Mouse (Mus musculus) lung, postnatal 0 days (tissue): ENCODE measurements around the gene Avpr2. TPM values are rescaled to one million over a fixed set of nuclear protein-coding genes. Genes with fewer than 3 reads are reported as not detected.

ENCODE experiments used
- ATAC-seq: fragments of 200-750 bp; cut with Nextera tagmentation; 2 replicates; pipeline ENCODE4 v1.8.0; 2017; ENCODE audit warnings: moderate library complexity
- DNase-seq: peaks from one replicate; pipeline ENCODE4 v3.0.0-alpha.2; 2016; ENCODE audit warnings: low spot score
- H3K27ac ChIP-seq: fragments of 300-500 bp; sonication (generic); 2 replicates; pipeline ENCODE4 v1.5.1; 2014; ENCODE audit warnings: antibody characterized with exemption, mild to moderate bottlenecking, low read length, mixed read lengths
- H3K27me3 ChIP-seq: fragments of 300-500 bp; sonication (generic); replicated peaks from 2 replicates; pipeline ENCODE4 v1.6.1; 2014; ENCODE audit warnings: low read length, mixed read lengths; ENCODE audit not compliant: insufficient read depth
- H3K36me3 ChIP-seq: fragments of 300-500 bp; sonication (generic); 2 replicates; pipeline ENCODE4 v1.6.1; 2014; ENCODE audit warnings: low read length, mixed read lengths; ENCODE audit not compliant: insufficient read depth
- H3K4me1 ChIP-seq: fragments of 300-500 bp; sonication (generic); 2 replicates; pipeline ENCODE4 v1.6.1; 2014; ENCODE audit warnings: antibody characterized with exemption, low read depth, low read length, mixed read lengths; ENCODE audit not compliant: insufficient read depth
- H3K4me2 ChIP-seq: fragments of 300-500 bp; sonication (generic); replicated peaks from 2 replicates; pipeline ENCODE4 v1.6.1; 2014; ENCODE audit warnings: low read depth, mild to moderate bottlenecking, low read length, moderate library complexity, mixed read lengths
- H3K4me3 ChIP-seq: fragments of 300-500 bp; sonication (generic); 2 replicates; pipeline ENCODE4 v1.5.1; 2014; ENCODE audit warnings: low read depth, low read length
- H3K9ac ChIP-seq: fragments of 300-500 bp; sonication (generic); replicated peaks from 2 replicates; pipeline ENCODE4 v1.6.1; 2014; ENCODE audit warnings: low read depth, mild to moderate bottlenecking
- H3K9me3 ChIP-seq: fragments of 300-500 bp; sonication (generic); 2 replicates; pipeline ENCODE4 v1.6.1; 2016; ENCODE audit warnings: low read length, mixed read lengths
- CTCF ChIP-seq: IDR thresholded peaks from 2 replicates; pipeline ENCODE4 v1.5.1; 2016; ENCODE audit warnings: antibody characterized with exemption, mild to moderate bottlenecking
- EP300 ChIP-seq: IDR thresholded peaks from 2 replicates; pipeline ENCODE4 v1.6.1; 2016; ENCODE audit warnings: antibody characterized with exemption, mild to moderate bottlenecking, control low read depth
- WGBS: fragments of 180-500 bp; shearing (Covaris S2); extraction: QIAGEN DNeasy Blood & Tissue Kit; methylation state at CpG from one replicate; pipeline ENCODE4 v1.1.7; 2014; 5-methylcytosine and 5-hydroxymethylcytosine counted together
- polyA plus RNA-seq: library from polyadenylated mRNA; unstranded; fragments of >200 nt; fragmentation: Nextera tagmentation; extraction: Ambion mirVana; gene quantifications from 2 replicates; pipeline ENCODE4 v1.2.1, GENCODE M21; 2015

Avpr2 gene
- polyA plus RNA-seq, 1 experiment from 2014 or later: 0.08 TPM

DNA sequence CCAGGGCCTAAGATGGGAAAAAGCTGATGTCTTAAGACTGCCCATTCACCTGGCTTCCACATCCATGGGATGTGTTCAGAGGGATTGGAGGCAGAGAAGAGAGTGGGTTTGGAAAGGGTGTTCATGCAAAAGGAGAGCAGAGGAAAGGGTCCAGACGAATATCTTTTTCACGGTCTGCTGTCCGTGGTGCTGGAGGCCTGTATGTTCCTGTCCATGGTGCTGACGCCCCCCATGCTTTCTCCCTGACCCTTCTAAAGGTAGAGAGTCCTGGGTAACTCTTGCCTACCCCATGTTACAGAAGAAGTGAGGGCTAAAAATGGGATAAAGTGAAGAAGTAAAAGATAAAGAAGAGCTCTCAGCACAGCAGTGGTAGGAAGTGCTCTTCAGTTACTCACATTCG lies 22.6 kb upstream of the Avpr2 start:
- Histone ChIP-seq H3K9me3 (no peaks in the 10 kb centered on the region), H3K27ac (no peak overlapping the region), H3K36me3 (no peaks in the 10 kb centered on the region), H3K4me1 (no peaks in the 10 kb centered on the region), H3K9ac (no peak overlapping the region), H3K27me3 (no peaks in the 10 kb centered on the region), H3K4me3 (no peak overlapping the region), H3K4me2 (no peak overlapping the region)
- ATAC-seq: no peak
- no peak for TF ChIP-seq CTCF
- WGBS: 16% methylated on average over 5 of the region's 5 CpGs
- DNase-seq: peak; percentile 11

DNA sequence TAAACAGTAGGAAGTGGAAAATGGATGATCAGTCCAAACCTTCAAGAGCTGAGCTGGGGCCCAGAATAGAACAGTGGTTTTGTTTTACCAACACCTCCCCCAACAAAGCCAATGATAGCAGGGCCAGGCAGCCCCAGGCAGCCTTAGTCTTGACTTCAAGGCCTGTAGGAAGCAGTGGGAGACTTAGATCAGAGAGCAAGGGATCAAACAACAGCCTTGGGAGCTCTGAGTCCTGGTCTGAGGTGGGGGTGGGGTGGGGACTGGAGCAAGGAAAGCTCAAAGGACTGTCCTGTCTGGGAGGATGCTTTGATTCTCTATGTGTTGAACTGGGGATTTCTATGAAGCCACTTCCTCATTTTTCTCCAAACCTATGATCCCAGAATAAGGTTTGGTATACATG lies 20.4 kb upstream of the Avpr2 start:
- no peak overlapping the region for H3K9ac ChIP-seq
- ATAC-seq (no peak), DNase-seq (no peak)
- TF ChIP-seq EP300: no peak
- TF ChIP-seq CTCF: no peak
- no peaks in the 10 kb centered on the region for H3K4me1 ChIP-seq
- no peaks in the 10 kb centered on the region for H3K9me3 ChIP-seq
- H3K27me3 ChIP-seq: no peaks in the 10 kb centered on the region
- H3K36me3 ChIP-seq: no peaks in the 10 kb centered on the region
- no peak overlapping the region for H3K4me2 ChIP-seq
- H3K4me3 ChIP-seq: no peak overlapping the region
- H3K27ac ChIP-seq: no peak overlapping the region

DNA sequence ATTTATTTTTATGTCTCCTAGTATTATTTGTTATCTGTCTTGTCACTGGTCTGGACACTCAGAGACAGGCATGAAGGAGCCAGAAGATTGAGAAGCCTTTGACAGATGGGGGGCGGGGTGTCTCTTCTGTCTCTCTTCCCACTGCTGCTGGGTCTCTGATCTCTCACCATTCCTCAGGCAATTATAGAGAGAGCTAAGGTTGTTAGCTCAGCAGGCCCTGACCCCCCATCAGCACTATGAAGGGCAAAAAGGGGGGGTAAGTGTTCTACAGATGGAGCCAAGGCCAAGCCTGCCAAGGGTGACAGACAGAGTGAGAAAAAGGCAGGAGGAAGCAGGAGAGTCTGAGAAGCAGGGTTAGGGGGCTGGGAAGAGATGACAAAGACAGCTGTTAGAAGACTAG lies 19.9 kb upstream of the Avpr2 start:
- ATAC-seq (no peak), DNase-seq (no peak)
- Histone ChIP-seq H3K9me3 (no peaks in the 10 kb centered on the region), H3K27me3 (no peaks in the 10 kb centered on the region), H3K4me3 (no peak overlapping the region), H3K27ac (no peak overlapping the region), H3K4me1 (no peaks in the 10 kb centered on the region), H3K9ac (no peak overlapping the region), H3K36me3 (no peaks in the 10 kb centered on the region), H3K4me2 (no peak overlapping the region)
- TF ChIP-seq CTCF (no peak), EP300 (no peak)
- WGBS: 27% methylated on average over 1 of the region's 1 CpGs

DNA sequence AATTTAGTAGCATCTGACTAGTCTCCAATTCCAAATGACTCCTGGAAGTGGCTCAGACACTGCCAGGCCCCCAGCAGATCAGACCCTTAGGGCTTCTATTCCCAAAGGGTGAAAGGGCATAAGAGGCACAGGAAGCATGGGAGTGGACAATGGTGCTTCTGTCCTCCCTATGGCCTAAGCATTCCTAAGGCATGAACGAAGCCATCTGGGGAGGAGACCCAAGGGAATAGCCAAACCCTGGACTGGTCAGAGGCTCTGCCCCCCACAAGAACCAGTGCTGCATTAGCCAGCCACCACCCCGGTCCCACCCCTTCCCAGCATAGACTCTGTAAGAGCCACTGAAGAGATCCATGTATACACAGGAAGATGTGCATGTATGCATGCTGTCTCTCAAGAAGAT lies 16.0 kb upstream of the Avpr2 start:
- Histone ChIP-seq H3K27ac (no peak overlapping the region), H3K9me3 (no peaks in the 10 kb centered on the region), H3K36me3 (no peaks in the 10 kb centered on the region), H3K9ac (no peak overlapping the region), H3K27me3 (no peaks in the 10 kb centered on the region), H3K4me3 (no peak overlapping the region), H3K4me2 (no peak overlapping the region), H3K4me1 (no peaks in the 10 kb centered on the region)
- DNase-seq: no peak
- TF ChIP-seq CTCF: no peak
- no peak for TF ChIP-seq EP300
- no peak for ATAC-seq
- 53% methylated on average over 2 of the region's 2 CpGs for WGBS

DNA sequence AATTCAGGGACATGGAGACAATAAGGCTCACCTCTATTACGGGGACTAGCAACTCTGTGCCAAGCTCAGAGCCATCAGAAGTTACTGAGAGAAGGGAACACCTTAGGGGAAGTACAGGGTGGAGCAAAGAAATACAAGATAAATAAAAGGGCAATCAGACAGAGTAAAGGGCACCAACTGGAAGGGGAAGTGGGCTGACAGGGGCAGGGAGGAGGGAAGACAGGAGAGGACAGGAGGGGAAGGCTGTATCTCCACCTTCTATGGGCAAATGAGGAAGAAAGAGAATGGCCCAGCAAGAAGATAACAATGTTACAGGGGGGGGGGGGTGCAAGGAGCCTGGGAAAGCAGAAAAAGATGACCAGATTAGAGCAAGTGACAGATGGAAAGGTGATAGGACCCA lies 14.9 kb upstream of the Avpr2 start:
- Histone ChIP-seq H3K4me3 (no peak overlapping the region), H3K9ac (no peak overlapping the region), H3K9me3 (no peaks in the 10 kb centered on the region), H3K4me1 (no peaks in the 10 kb centered on the region), H3K36me3 (no peaks in the 10 kb centered on the region), H3K4me2 (no peak overlapping the region), H3K27me3 (no peaks in the 10 kb centered on the region), H3K27ac (no peak overlapping the region)
- ATAC-seq (no peak), DNase-seq (no peak)
- TF ChIP-seq EP300: no peak
- TF ChIP-seq CTCF: no peak
- WGBS: 69% methylated on average over 1 of the region's 1 CpGs

DNA sequence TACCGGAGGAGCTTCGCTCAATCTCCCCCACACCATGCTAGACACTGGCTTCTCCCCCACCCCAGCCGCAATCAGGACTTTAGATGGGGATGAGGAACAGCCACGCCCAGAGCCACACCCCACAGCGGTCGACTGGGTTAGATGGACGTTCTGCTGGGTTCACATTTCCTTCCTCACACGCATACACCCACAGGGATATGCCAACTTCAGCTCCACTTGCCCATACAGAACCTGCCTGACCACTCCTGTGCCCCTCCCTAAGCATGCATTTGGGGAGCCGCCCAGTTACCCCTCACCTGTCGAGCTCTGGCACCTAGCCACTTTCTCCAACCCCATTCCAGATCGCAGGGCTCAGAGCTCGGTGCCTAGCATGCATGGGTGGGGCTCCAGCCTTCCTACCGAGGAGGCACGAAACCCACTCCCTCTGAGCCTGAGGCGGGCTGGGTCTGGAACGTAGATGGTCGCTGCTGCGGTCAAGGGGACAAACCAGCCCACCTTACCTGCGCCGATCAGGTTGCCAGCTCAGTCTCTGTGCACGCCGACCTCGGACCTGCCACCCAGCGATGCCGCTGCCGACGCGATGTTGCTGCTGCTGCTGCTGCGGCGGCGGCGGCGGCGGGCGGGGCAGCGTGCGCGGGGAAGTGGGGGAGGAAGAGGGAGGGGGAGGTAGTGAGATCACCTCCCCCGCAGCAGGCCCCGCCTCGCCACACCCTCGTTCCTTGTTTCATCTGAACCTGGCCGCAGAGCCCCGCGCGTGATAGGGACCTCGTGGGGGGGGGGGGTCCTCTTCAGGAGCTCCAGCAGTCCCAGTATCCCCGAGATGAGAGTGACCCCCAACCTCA lies 11.5 kb upstream of the Avpr2 start:
- no peaks in the 10 kb centered on the region for H3K36me3 ChIP-seq
- H3K4me2 ChIP-seq: peak overlapping the region; percentile 62
- no peaks in the 10 kb centered on the region for H3K27me3 ChIP-seq
- peak; percentile 85 for ATAC-seq
- H3K9ac ChIP-seq: no peak overlapping the region
- H3K27ac ChIP-seq: no peak overlapping the region
- peak overlapping the region; percentile 31 for H3K4me3 ChIP-seq
- no peaks in the 10 kb centered on the region for H3K9me3 ChIP-seq
- peak; percentile 51 for DNase-seq
- WGBS: 14% methylated on average over 14 of the region's 48 CpGs
- no peak for TF ChIP-seq EP300
- TF ChIP-seq CTCF: no peak
- no peaks in the 10 kb centered on the region for H3K4me1 ChIP-seq
